In the genomic region with DNA sequence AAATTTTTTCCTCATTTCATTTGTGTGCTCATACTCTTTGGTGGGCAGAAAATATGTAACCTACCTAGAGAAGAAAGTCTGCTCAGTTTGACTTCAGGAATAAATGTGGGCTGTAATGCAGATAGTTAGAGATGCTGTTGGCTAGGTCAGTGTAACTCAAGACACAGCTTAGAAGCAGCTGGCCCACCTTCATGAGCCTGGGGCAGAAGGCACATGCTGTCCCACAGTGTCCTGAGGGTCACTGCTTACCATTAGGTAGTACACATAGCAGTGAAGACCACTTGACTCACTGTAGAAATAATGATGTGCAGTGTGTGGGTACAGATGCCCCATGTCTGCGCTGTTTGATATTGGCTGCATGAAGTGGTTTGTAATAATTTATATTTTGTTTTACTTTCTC, we compare ENCODE assay signal across 21 mouse cellular contexts. TPM values are rescaled to one million over a fixed set of nuclear protein-coding genes. Genes with fewer than 3 reads are reported as not detected.
"Had no signal": no experiment of that assay in that cellular context is flagged by ENCODE, and none has a peak within 500 bp of the region (broad histone marks: within the 10 kb centered on the region; RNA-seq: fewer than 3 reads in every experiment).

No protein-coding gene starts in this region.

- H3K9me3 ChIP-seq: lung, embryonic 15.5 days; midbrain, embryonic 13.5 days; midbrain, embryonic 15.5 days; neural tube, embryonic 12.5 days; stomach, embryonic 15.5 days had no signal

- H3K4me3 ChIP-seq: lung, embryonic 15.5 days; midbrain, embryonic 13.5 days; midbrain, embryonic 15.5 days; neural tube, embryonic 12.5 days; stomach, embryonic 15.5 days had no signal

- H3K36me3 ChIP-seq: midbrain, embryonic 13.5 days; midbrain, embryonic 15.5 days had no signal

- ATAC-seq: liver, postnatal 0 days; lung, postnatal 0 days; midbrain, embryonic 13.5 days; midbrain, embryonic 15.5 days had no signal

- H3K27me3 ChIP-seq: lung, embryonic 15.5 days; midbrain, embryonic 13.5 days; midbrain, embryonic 15.5 days; neural tube, embryonic 12.5 days; stomach, embryonic 15.5 days had no signal

- H3K4me1 ChIP-seq: lung, embryonic 15.5 days; midbrain, embryonic 13.5 days; midbrain, embryonic 15.5 days; neural tube, embryonic 12.5 days; stomach, embryonic 15.5 days had no signal

- H3K27ac ChIP-seq: lung, embryonic 15.5 days; macrophage; midbrain, embryonic 13.5 days; midbrain, embryonic 15.5 days; neural tube, embryonic 12.5 days; stomach, embryonic 15.5 days; stomach, postnatal 0 days had no signal

- H3K4me2 ChIP-seq: lung, embryonic 15.5 days; midbrain, embryonic 11.5 days; midbrain, embryonic 13.5 days; midbrain, embryonic 15.5 days; neural tube, embryonic 12.5 days; stomach, embryonic 15.5 days had no signal

- H3K9ac ChIP-seq: liver, postnatal 0 days; lung, embryonic 15.5 days; midbrain, embryonic 13.5 days; midbrain, embryonic 15.5 days; neural tube, embryonic 12.5 days; stomach, embryonic 15.5 days had no signal

- DNase-seq: liver, postnatal 0 days; lung, adult 2 months; lung, postnatal 14 days; lung, postnatal 36 days; right cerebral cortex, postnatal 14 days; thymus, adult 2 months; thymus, postnatal 25 days; thymus, postnatal 4 days had no signal

RNA-seq across cellular contexts. Expression of gene Bpifc, which starts 34.7 kb away (rescaled TPM):
- total RNA-seq: monocyte, adult 5-6 weeks; neutrophil, adult 5-6 weeks had no signal
- polyA plus RNA-seq: liver, postnatal 0 days; macrophage; midbrain, embryonic 13.5 days; midbrain, embryonic 15.5 days; neural tube, embryonic 12.5 days; neural tube, embryonic 14.5 days; spleen, adult 2 months had no signal
